Mouse (Mus musculus) heart, adult 2 months (tissue): ENCODE data around the gene Txlng.

Experiments used
- CTCF ChIP-seq: fragments of 200-600 bp; IDR thresholded peaks from 2 replicates; pipeline ENCODE4 v1.8.1; 2022; ENCODE audit warnings: antibody characterized with exemption, mild to moderate bottlenecking, moderate library complexity
- EP300 ChIP-seq: fragments of 200-500 bp; IDR thresholded peaks from 2 replicates; pipeline ENCODE4 v1.6.1; 2011; ENCODE audit warnings: low read depth, low read length, control low read depth; ENCODE audit not compliant: insufficient read depth
- POLR2A ChIP-seq: fragments of 200-500 bp; IDR thresholded peaks from 2 replicates; pipeline ENCODE4 v1.6.1; 2011; ENCODE audit warnings: mild to moderate bottlenecking, low read depth, low read length, control low read depth; ENCODE audit not compliant: insufficient read depth

DNA sequence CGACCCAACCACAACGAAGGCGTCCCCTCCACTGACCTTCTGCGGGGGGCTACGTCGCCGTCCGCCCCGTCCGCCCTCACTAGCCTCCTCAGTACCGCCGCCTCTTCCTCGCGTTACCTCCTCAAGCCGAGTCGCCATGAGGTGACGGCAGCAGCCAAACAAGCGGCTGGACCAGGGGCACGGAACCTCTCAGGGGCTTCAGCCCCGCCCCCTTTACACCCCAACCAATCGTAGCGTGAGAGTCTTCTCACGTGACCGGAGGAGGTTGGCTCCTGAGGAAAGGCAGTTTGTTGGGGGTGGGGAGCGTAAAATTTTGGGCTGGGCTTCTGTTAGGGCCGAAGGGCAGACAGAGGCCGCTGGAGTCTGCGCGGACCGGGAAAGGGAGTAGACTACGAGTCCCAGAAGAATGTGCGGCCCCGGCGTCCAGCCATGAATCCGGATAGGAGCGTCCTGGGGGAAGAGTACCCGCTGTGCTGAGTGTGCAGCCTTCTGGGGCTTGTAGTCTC, at the start of gene Txlng:
- TF ChIP-seq CTCF = no peak
- TF ChIP-seq EP300 = no peak
- TF ChIP-seq POLR2A = peak; percentile 87
